In the genomic region with DNA sequence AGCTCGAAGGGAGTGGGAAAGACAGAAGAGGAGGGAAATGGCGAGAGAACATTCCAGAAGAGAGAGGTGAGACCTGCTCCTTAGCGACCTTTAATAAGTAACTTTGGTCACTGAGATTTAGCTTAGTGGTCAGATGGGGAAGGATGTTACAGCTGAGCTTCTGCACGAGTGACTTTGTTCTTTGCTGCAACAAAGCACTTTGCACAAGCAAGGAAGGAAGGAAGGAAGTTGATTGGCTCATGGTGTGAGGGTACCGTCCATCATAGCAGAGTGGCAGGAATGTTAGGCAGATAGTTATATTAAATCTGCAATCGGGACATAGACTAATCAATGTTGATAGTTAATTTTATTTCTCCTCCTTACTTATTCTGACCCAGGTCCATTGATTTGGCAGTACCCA, we compare ENCODE assay signal across 37 mouse cellular contexts. TPM values are rescaled to one million over a fixed set of nuclear protein-coding genes. Genes with fewer than 3 reads are reported as not detected.
"Had no signal": no experiment of that assay in that cellular context is flagged by ENCODE, and none has a peak within 500 bp of the region (broad histone marks: within the 10 kb centered on the region; RNA-seq: fewer than 3 reads in every experiment).

No protein-coding gene starts in this region.

- H3K4me3 ChIP-seq: heart, adult 2 months; heart, embryonic 13.5 days; heart, embryonic 15.5 days; hindbrain, embryonic 13.5 days; hindbrain, embryonic 15.5 days; intestine, embryonic 15.5 days; layer of hippocampus, adult 2 months; left cerebral cortex, adult 2 months; limb, embryonic 10.5 days; limb, embryonic 12.5 days had no signal

- ATAC-seq: hindbrain, postnatal 0 days; intestine, embryonic 15.5 days; intestine, postnatal 0 days had no signal

- H3K27me3 ChIP-seq: heart, embryonic 13.5 days; heart, embryonic 15.5 days; hindbrain, embryonic 13.5 days; hindbrain, embryonic 15.5 days; intestine, embryonic 15.5 days; limb, embryonic 12.5 days had no signal

- H3K4me1 ChIP-seq: intestine, embryonic 15.5 days had no signal

- H3K9ac ChIP-seq: heart, embryonic 13.5 days; heart, embryonic 15.5 days; hindbrain, embryonic 13.5 days; hindbrain, embryonic 15.5 days; intestine, embryonic 15.5 days; limb, embryonic 12.5 days had no signal

- H3K9me3 ChIP-seq: heart, embryonic 13.5 days; heart, embryonic 15.5 days; hindbrain, embryonic 13.5 days; hindbrain, embryonic 15.5 days; intestine, embryonic 15.5 days; limb, embryonic 10.5 days; limb, embryonic 12.5 days had no signal

- DNase-seq: gastrocnemius, postnatal 14 days; gastrocnemius, postnatal 36 days; heart, adult 11 months; heart, adult 2 months; heart, postnatal 14 days; heart, postnatal 36 days; kidney, adult 18-20 months; kidney, adult 8-10 months; kidney, postnatal 10 days; kidney, postnatal 25 days; kidney, postnatal 4 days had no signal

- H3K4me2 ChIP-seq: heart, embryonic 11.5 days; heart, embryonic 13.5 days; heart, embryonic 15.5 days; hindbrain, embryonic 13.5 days; hindbrain, embryonic 15.5 days; intestine, embryonic 15.5 days; limb, embryonic 12.5 days had no signal

- H3K27ac ChIP-seq: heart, adult 2 months; heart, embryonic 13.5 days; heart, embryonic 15.5 days; hindbrain, embryonic 13.5 days; hindbrain, embryonic 15.5 days; hindbrain, postnatal 0 days; intestine, embryonic 15.5 days; layer of hippocampus, adult 2 months; left cerebral cortex, adult 2 months; limb, embryonic 10.5 days; limb, embryonic 12.5 days had no signal

RNA-seq across cellular contexts. Expression of a gene that starts 14.9 kb away (rescaled TPM):
- total RNA-seq: gastrocnemius, adult 18-20 months; gastrocnemius, adult 8-10 months; gastrocnemius, postnatal 14 days; gastrocnemius, postnatal 36 days; heart, adult 2 months; heart, postnatal 14 days; heart, postnatal 36 days; hematopoietic stem cell, adult 5-6 weeks; hindbrain, postnatal 0 days; layer of hippocampus, adult 2 months; layer of hippocampus, postnatal 10 days; layer of hippocampus, postnatal 25 days; left cerebral cortex, adult 2 months; left cerebral cortex, postnatal 14 days; left cerebral cortex, postnatal 36 days; liver, adult 2 months had no signal
- polyA plus RNA-seq: gonadal fat pad, adult 2 months; heart, adult 2 months; heart, embryonic 11.5 days; heart, embryonic 13.5 days; heart, embryonic 15.5 days; heart, postnatal 0 days; hindbrain, embryonic 11.5 days; hindbrain, embryonic 13.5 days; hindbrain, embryonic 15.5 days; hindbrain, postnatal 0 days; intestine, embryonic 15.5 days; intestine, postnatal 0 days; kidney, embryonic 14.5 days; kidney, embryonic 16.5 days; limb, embryonic 10.5 days; limb, embryonic 12.5 days; limb, embryonic 14.5 days; liver, adult 2 months had no signal

RNA-seq across cellular contexts. Expression of a gene that starts 22.9 kb away (rescaled TPM):
- total RNA-seq: hematopoietic stem cell, adult 5-6 weeks had no signal
